Mouse (Mus musculus): ENCODE measurements around the gene Sp1.
A peak's percentile ranks its signal among the peaks of the same experiment; 100 is the strongest.

The Sp1 gene

GRCm38 (mm10) chr15:102405489-102406195, at the start of gene Sp1:
TSS of gene Sp1 (plus strand) at chr15:102406143.
- DNase-seq (ENCODE audit: low spot score) = peak; percentile 92

GRCm38 (mm10) chr15:102356501-102357325, 49.2 kb upstream of the Sp1 start:
- DNase-seq (ENCODE audit: low spot score) = no peak

- DNase-seq (ENCODE audit: low spot score) = no peak
These were observed 47.8 kb upstream of the Sp1 start for GRCm38 (mm10) chr15:102358126-102358525.

GRCm38 (mm10) chr15:102358834-102359233, 47.1 kb upstream of the Sp1 start:
- no peak for DNase-seq (ENCODE audit: low spot score)

GRCm38 (mm10) chr15:102362648-102363047, 43.3 kb upstream of the Sp1 start:
- no peak for DNase-seq (ENCODE audit: low spot score)

- no peak for DNase-seq (ENCODE audit: low spot score)
These were observed 41.3 kb upstream of the Sp1 start for GRCm38 (mm10) chr15:102364678-102365077.

- no peak for DNase-seq (ENCODE audit: low spot score)
These were observed 39.7 kb upstream of the Sp1 start for GRCm38 (mm10) chr15:102366238-102366637.

GRCm38 (mm10) chr15:102366733-102367344, 39.1 kb upstream of the Sp1 start, which contains the start of gene Sp7:
TSS of gene Sp7 (minus strand) at chr15:102367182.
- DNase-seq (ENCODE audit: low spot score) = no peak

- DNase-seq (ENCODE audit: low spot score) = no peak
These were observed 36.0 kb upstream of the Sp1 start for GRCm38 (mm10) chr15:102369972-102370371.

GRCm38 (mm10) chr15:102370727-102371126, 35.2 kb upstream of the Sp1 start:
- DNase-seq (ENCODE audit: low spot score) = no peak

- DNase-seq (ENCODE audit: low spot score) = no peak
These were observed 29.3 kb upstream of the Sp1 start for GRCm38 (mm10) chr15:102376453-102377162.

- DNase-seq (ENCODE audit: low spot score) = peak; percentile 78
These were observed 28.8 kb upstream of the Sp1 start for GRCm38 (mm10) chr15:102377163-102377543.

GRCm38 (mm10) chr15:102377810-102378262, 28.1 kb upstream of the Sp1 start:
- no peak for DNase-seq (ENCODE audit: low spot score)

GRCm38 (mm10) chr15:102381575-102381974, 24.4 kb upstream of the Sp1 start:
- DNase-seq (ENCODE audit: low spot score) = peak; percentile 81

- DNase-seq (ENCODE audit: low spot score) = no peak
These were observed 22.3 kb upstream of the Sp1 start for GRCm38 (mm10) chr15:102383671-102384070.

- no peak for DNase-seq (ENCODE audit: low spot score)
These were observed 19.3 kb upstream of the Sp1 start for GRCm38 (mm10) chr15:102386640-102387039.

GRCm38 (mm10) chr15:102388942-102389341, 17.0 kb upstream of the Sp1 start:
- no peak for DNase-seq (ENCODE audit: low spot score)

GRCm38 (mm10) chr15:102392520-102392919, 13.4 kb upstream of the Sp1 start:
- DNase-seq (ENCODE audit: low spot score) = no peak

GRCm38 (mm10) chr15:102393584-102394014, 12.3 kb upstream of the Sp1 start:
- DNase-seq (ENCODE audit: low spot score) = no peak

GRCm38 (mm10) chr15:102395061-102395460, 10.9 kb upstream of the Sp1 start:
- DNase-seq (ENCODE audit: low spot score) = no peak

- no peak for DNase-seq (ENCODE audit: low spot score)
These were observed 7.3 kb upstream of the Sp1 start for GRCm38 (mm10) chr15:102398629-102399028.
